Mouse (Mus musculus): ENCODE measurements at regions not wholly inside any gene's neighbourhood (a gene's known extent, or its start where the extent isn't known, plus 50 kb on each side); places are given as distances from the start of the nearest gene placed in this dataset.
A peak's percentile ranks its signal among the peaks of the same experiment; 100 is the strongest.

DNA sequence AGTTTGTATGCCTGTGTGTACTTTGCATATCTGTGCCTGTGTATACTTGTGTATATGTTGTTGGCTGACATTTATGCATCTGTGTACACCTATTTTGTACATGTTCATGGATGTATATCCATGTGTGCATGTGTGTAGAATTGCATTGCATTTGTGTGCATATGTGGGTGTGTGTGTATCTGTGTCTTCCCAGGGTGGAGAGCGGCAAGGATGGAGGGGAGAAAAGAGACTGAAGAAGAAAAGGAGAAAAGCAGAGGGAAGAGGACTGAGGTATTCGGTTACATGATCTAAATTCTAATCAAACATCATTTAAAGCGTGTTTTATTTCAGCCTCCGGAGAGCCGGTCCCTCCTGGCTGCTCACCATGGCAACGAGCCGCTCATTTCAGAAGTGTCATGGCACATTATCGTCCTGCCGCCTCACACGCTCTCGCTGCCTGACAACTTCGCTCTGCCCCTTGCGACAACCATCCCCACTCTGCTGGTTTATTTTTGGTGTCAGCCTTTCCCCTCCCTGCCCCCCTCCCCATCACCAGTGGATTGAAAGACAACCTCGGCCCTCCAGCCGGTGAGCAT is 58.6 kb downstream of the Mrm1 start:
- no peak for DNase-seq (ENCODE audit: low spot score)

DNA sequence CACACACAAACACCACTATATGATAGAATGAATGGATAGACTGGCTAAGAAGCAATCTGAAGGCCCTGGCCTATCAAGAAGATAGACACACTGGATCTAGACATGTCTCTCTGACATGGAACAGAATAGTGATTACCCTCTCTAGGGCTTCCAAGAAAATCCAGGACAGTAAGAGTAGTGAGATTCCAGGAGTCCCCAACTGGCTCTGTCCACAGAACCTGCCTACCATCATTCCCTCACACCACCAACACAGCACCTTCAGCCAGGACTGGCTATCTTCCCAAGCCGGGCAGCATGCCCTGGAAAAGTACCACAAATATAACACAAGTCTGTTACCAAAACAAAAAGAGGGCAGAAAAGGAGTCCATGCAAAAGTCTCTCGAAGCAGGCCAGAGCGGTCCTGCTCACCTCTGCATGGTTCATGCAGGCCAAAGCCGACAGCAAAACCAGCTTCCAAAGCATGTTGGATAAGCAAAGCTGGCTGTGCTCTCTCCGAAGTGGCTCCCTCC is 59.8 kb downstream of the Mrm1 start:
- no peak for DNase-seq (ENCODE audit: low spot score)

- DNase-seq (ENCODE audit: low spot score) = no peak
Observed at GRCm38 (mm10) chr11:84752007-84752406, 67.3 kb downstream of the Mrm1 start.

DNA sequence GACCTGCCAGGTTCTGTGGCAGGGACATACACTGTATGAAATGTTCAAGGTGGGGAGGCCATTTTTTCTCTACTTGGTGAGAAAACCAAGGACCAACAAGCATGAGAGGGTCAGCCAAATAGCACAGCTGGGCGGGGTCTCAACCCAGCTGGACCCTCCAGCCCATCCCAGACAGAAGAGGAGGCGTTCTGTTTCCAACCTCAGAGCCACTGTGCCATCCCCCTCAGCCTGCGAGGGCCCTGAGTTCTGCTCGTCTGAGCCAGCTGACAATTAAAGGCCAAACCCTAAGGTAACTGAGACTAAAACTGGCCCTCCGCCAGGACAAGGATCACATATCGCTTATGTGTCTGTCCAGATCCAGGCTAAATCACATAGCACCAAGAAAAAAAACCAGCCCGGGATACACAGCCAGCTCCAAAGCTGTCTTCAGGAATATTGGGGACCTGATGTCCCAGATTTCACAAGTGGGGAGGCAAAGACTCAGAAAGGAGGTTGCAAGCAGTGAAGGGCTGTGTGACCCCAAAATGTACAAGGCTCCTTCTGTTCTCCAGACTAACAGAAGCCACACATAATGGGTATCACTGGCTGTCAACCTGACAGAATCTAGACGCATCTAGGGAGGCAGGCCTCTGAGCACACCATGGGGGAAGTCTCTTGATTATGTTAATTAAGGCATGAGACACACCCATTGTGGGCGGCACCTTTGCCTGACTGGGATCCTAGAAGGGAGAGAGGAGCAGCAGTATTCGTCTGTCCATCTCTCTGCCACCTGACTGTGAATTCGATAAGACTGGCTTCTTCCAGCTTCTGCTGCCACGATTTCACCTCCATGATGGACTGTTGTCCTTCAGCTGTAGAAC is 69.6 kb downstream of the Mrm1 start:
- no peak for DNase-seq (ENCODE audit: low spot score)

DNA sequence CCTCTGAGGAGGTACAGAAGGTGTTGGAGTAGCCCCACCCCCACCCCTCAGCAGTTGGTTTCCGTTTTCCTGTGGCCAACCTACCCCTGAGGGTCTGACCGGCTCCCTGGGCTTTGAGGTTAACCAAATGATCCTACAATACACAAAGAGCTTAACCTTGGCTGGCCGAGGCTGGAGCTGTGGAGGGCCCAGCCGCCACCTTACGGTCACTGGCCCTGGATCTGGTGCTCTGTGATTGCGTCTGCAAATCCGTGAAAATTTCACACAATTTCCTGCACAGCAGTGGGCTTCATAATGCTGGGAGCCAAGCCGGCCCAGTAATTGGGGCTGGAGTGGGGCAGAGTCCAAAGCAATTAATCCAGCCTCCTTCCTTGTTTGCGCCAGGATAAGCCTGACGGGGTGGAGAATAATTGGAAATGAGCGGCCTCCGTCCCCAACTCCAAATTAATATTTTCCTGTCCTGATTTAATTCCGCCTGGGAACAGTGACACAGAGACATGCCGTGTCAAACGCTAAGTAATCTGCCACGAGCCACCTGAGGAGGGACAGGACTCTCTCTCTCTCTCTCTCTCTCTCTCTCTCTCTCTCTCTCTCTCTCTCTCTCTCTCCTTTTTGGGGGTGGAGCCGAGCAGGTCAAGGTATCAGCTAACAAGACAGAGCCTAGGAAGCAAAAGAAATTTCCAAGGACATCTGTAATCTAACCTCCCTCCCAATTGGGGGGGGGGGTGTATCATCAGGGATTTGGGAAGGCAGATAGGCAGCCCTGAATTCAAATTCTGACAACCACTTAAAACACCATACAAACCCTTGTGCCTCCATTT is 80.3 kb downstream of the Mrm1 start:
- DNase-seq (ENCODE audit: low spot score) = no peak

- DNase-seq (ENCODE audit: low spot score) = no peak
Observed at GRCm38 (mm10) chr11:84738128-84738527, 81.2 kb downstream of the Mrm1 start.

- DNase-seq (ENCODE audit: low spot score) = no peak
Observed at GRCm38 (mm10) chr11:84731890-84732289, 87.4 kb downstream of the Mrm1 start.

GRCm38 (mm10) chr11:84730218-84730617 is 89.1 kb downstream of the Mrm1 start:
- no peak for DNase-seq (ENCODE audit: low spot score)

GRCm38 (mm10) chr11:84729189-84729588 is 90.1 kb downstream of the Mrm1 start:
- DNase-seq (ENCODE audit: low spot score) = peak; percentile 76

DNA sequence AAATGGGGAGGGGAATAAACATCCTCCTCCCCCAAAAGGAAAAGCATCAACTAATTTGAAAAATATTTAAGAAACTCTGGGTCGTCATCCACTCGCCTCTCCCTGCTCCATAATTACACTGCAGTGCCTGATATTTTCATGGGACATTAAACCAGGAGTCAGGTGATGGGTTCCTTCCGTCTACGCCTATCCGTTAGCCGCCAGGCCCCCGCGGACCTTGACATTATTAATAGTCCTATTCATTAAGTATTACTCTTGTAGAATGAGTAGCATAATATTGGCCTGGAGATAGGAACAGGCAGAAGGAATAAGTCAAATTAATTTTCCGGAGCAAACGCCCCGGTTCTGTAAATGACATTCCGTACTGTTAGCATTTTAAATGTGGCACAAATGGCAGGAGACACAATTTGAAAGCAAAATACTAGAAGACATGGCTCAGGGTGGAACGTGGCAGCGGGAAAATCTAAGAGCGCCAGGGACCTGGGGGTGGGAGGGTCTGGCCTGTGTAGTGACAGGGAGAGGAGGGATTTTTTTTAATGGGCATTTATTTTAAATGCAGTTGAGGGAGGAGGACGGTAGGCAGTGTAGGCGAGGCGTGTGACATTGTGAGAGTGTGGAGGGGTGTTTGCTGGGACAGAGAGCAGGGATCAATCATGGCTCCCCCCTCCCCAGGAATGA is 93.2 kb downstream of the Mrm1 start:
- no peak for DNase-seq (ENCODE audit: low spot score)

- no peak for DNase-seq (ENCODE audit: low spot score)
Observed at GRCm38 (mm10) chr11:84725177-84725792, 94.0 kb downstream of the Mrm1 start.

DNA sequence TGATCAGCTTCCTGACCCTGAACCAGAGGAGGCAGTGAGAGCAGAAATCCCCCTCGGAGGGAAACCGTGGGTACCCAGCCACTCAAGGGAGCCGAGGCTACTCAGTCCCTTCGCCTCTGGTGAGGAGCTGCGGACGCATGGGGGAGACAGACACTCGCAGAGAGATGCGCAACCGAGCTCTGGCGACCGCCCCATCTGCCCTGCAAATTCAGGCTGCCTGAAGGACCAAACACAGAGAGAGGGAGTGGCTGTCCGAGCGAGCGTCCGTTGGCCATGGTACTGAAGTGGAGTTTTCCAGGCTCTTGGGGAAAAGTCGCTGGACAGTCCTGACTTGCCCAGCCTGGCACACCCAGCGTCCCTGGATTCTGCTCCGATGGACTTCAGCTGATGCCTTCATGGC is 95.2 kb downstream of the Mrm1 start:
- peak; percentile 63 for DNase-seq (ENCODE audit: low spot score)

- DNase-seq (ENCODE audit: low spot score) = no peak
Observed at GRCm38 (mm10) chr11:84722658-84723201, 96.6 kb downstream of the Mrm1 start.

DNA sequence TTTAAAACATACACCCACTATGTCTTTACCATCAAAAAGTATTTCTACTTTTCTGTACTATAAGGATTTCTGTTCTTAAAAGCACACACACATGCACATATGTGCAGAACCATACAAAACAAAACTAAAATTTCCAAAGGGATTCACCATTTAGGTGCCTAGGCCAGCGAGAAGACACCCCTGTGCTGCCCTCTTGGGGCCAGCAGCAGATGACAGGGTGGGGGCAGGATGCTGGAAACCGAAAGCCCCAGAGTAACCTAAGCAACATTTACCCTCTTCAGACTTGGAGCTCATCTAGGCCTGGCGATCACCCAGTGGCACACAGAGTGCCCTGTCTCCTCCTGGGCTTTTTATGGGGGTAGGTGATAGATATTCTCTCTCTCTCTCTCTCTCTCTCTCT is 97.3 kb downstream of the Mrm1 start:
- DNase-seq (ENCODE audit: low spot score) = no peak

DNA sequence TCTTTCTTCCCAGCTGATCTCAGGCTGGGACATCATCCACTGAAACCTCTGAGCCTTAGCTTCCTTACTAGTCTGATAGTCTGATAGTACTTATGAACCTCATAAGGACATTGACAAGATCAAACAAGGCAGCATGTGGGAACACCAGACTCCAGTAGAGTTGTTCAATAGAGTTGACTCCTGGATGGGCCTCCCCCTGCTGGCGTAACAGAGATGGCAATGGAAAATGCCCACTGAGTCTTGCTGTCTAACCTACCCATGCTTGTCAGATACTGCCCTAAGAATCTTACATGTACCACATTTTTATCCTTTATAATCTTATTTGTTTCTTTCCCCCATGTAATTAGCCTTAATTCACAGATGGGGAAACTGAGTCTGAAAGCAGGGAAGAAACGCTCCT is 98.2 kb downstream of the Mrm1 start:
- DNase-seq (ENCODE audit: low spot score) = no peak

DNA sequence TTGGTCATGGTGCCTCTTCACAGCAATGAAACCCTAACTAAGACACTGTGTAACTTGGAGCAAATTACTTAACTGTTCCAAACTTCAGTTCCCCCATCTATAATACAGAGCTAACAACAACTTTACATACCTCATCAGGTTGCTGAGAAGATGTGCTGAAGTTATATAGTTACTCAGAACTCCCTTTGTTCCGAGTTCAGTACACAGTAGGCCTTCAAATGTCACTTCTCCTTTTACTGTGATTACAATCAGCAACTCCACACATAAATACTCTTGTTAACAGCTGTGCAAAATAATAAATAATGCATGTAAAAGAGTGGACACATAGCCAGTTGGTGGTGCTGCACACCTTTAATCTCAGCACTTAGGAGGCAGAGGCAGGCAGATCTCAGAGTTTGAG is 99.5 kb downstream of the Mrm1 start:
- no peak for DNase-seq (ENCODE audit: low spot score)

DNA sequence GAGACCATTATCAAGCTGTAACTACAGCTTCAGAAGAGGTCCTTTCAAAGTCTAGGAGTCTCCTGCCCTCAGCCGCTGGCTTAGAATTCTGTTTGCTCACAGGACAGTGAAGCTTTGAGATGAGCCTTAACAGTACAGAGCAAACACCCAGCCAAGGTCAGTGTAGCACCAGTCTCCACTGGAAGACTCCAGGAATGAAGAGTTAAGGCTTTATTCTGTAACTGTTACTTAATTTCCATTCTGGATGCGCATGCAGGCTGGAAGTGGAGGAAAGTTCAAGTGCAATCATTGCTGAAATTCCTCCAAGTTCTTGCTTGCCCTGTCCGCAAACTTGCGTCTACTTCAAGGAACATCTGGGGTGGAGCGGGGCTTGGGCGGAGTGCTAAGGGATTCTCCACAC is 106.6 kb downstream of the Mrm1 start:
- DNase-seq (ENCODE audit: low spot score) = no peak

- DNase-seq (ENCODE audit: low spot score) = no peak
Observed at GRCm38 (mm10) chr11:84711886-84712285, 107.4 kb downstream of the Mrm1 start.

- no peak for DNase-seq (ENCODE audit: low spot score)
Observed at GRCm38 (mm10) chr11:84708222-84708730, 111.0 kb downstream of the Mrm1 start.

- DNase-seq (ENCODE audit: low spot score) = no peak
Observed at GRCm38 (mm10) chr11:84707772-84708171, 111.5 kb downstream of the Mrm1 start.

- DNase-seq (ENCODE audit: low spot score) = no peak
Observed at GRCm38 (mm10) chr11:84706692-84707091, 112.6 kb downstream of the Mrm1 start.

Measured in testis, postnatal 10 days (tissue).